Mouse (Mus musculus): ENCODE results near the gene Gm42669. TPM values are rescaled to one million over a fixed set of nuclear protein-coding genes. Genes with fewer than 3 reads are reported as not detected.

Gene Gm42669
- polyA plus RNA-seq, 1 experiment from 2014 or later, result 0.20 TPM

- ATAC-seq (no peak), DNase-seq (ENCODE audit: low spot score) (no peak)
Measured at GRCm38 (mm10) chr5:107494759-107495158, 12.7 kb upstream of the Gm42669 start.

GRCm38 (mm10) chr5:107496047-107496446 is 11.4 kb upstream of the Gm42669 start:
- Histone ChIP-seq H3K36me3 (ENCODE audit: control insufficient read depth, insufficient read depth, low read length) (no peaks in the 10 kb centered on the region), H3K4me1 (ENCODE audit: control insufficient read depth, insufficient read depth, low read length) (peaks cover 16% of the 10 kb centered on the region), H3K27me3 (replicated peaks; ENCODE audit: control insufficient read depth, insufficient read depth, low read length) (no peaks in the 10 kb centered on the region), H3K9ac (ENCODE audit: low read length) (no peak overlapping the region), H3K27ac (ENCODE audit: low read depth, low read length) (peak overlapping the region; percentile 21; the same call in 1 of the 2 replicates), H3K9me3 (replicated peaks; ENCODE audit: control insufficient read depth, low read length) (no peaks in the 10 kb centered on the region), H3K4me2 (ENCODE audit: low read length) (no peak overlapping the region), H3K4me3 (ENCODE audit: low read depth, low read length) (no peak overlapping the region)
- no peak for ATAC-seq
- 93% methylated on average over 2 of the region's 2 CpGs for WGBS
- no peak for DNase-seq (ENCODE audit: low spot score)

More at GRCm38 (mm10) chr5:107494759-107495158, 12.7 kb upstream of the Gm42669 start:
- Histone ChIP-seq H3K36me3 (ENCODE audit: control insufficient read depth, insufficient read depth, low read length) (no peaks in the 10 kb centered on the region), H3K4me2 (ENCODE audit: low read length) (no peak overlapping the region), H3K4me1 (ENCODE audit: control insufficient read depth, insufficient read depth, low read length) (peaks cover 16% of the 10 kb centered on the region), H3K27ac (ENCODE audit: low read depth, low read length) (no peak overlapping the region), H3K9ac (ENCODE audit: low read length) (no peak overlapping the region), H3K9me3 (replicated peaks; ENCODE audit: control insufficient read depth, low read length) (no peaks in the 10 kb centered on the region), H3K4me3 (ENCODE audit: low read depth, low read length) (no peak overlapping the region), H3K27me3 (replicated peaks; ENCODE audit: control insufficient read depth, insufficient read depth, low read length) (no peaks in the 10 kb centered on the region)
- 98% methylated on average over 5 of the region's 5 CpGs for WGBS

GRCm38 (mm10) chr5:107497519-107498501 is 9.6 kb upstream of the Gm42669 start:
- Histone ChIP-seq H3K9ac (ENCODE audit: low read length) (peak overlapping the region; percentile 45), H3K4me1 (ENCODE audit: control insufficient read depth, insufficient read depth, low read length) (peaks cover 16% of the 10 kb centered on the region), H3K27ac (ENCODE audit: low read depth, low read length) (peak overlapping the region; percentile 83), H3K4me2 (ENCODE audit: low read length) (peak overlapping the region; percentile 63), H3K4me3 (ENCODE audit: low read depth, low read length) (peak overlapping the region; percentile 35), H3K9me3 (replicated peaks; ENCODE audit: control insufficient read depth, low read length) (no peaks in the 10 kb centered on the region), H3K27me3 (replicated peaks; ENCODE audit: control insufficient read depth, insufficient read depth, low read length) (no peaks in the 10 kb centered on the region), H3K36me3 (ENCODE audit: control insufficient read depth, insufficient read depth, low read length) (0 out of 2 replicates have a peak, but pooled peaks cover 5% of the 10 kb centered on the region)
- WGBS, result 19% methylated on average over 10 of the region's 10 CpGs
- DNase-seq (ENCODE audit: low spot score), result peak; percentile 98
- ATAC-seq, result peak; percentile 97

- H3K27ac ChIP-seq (ENCODE audit: low read depth, low read length), result 0 out of 2 replicates have a peak overlapping the region, but pooled peaks have one; percentile 14
- H3K9me3 ChIP-seq (replicated peaks; ENCODE audit: control insufficient read depth, low read length), result no peaks in the 10 kb centered on the region
- peak overlapping the region; percentile 45 for H3K9ac ChIP-seq (ENCODE audit: low read length)
- peak overlapping the region; percentile 35 for H3K4me3 ChIP-seq (ENCODE audit: low read depth, low read length)
- no peak for ATAC-seq
- H3K36me3 ChIP-seq (ENCODE audit: control insufficient read depth, insufficient read depth, low read length), result peaks cover 11% of the 10 kb centered on the region
- peak overlapping the region; percentile 63 for H3K4me2 ChIP-seq (ENCODE audit: low read length)
- WGBS, result 55% methylated on average over 5 of the region's 5 CpGs
- H3K27me3 ChIP-seq (replicated peaks; ENCODE audit: control insufficient read depth, insufficient read depth, low read length), result no peaks in the 10 kb centered on the region
- peaks cover 16% of the 10 kb centered on the region for H3K4me1 ChIP-seq (ENCODE audit: control insufficient read depth, insufficient read depth, low read length)
- DNase-seq (ENCODE audit: low spot score), result no peak
Measured at GRCm38 (mm10) chr5:107498806-107499310, 8.6 kb upstream of the Gm42669 start.

- H3K9ac ChIP-seq (ENCODE audit: low read length), result no peak overlapping the region
- peaks cover 16% of the 10 kb centered on the region for H3K4me1 ChIP-seq (ENCODE audit: control insufficient read depth, insufficient read depth, low read length)
- H3K4me3 ChIP-seq (ENCODE audit: low read depth, low read length), result no peak overlapping the region; the same call in 1 of the 2 replicates
- no peaks in the 10 kb centered on the region for H3K9me3 ChIP-seq (replicated peaks; ENCODE audit: control insufficient read depth, low read length)
- H3K27me3 ChIP-seq (replicated peaks; ENCODE audit: control insufficient read depth, insufficient read depth, low read length), result no peaks in the 10 kb centered on the region
- peak; percentile 64 for DNase-seq (ENCODE audit: low spot score)
- no peak overlapping the region for H3K27ac ChIP-seq (ENCODE audit: low read depth, low read length)
- 77% methylated on average over 5 of the region's 5 CpGs for WGBS
- H3K36me3 ChIP-seq (ENCODE audit: control insufficient read depth, insufficient read depth, low read length), result peaks cover 20% of the 10 kb centered on the region
- 0 out of 2 replicates have a peak overlapping the region, but pooled peaks have one; percentile 20 for H3K4me2 ChIP-seq (ENCODE audit: low read length)
- ATAC-seq, result no peak
Measured at GRCm38 (mm10) chr5:107499891-107500535, 7.4 kb upstream of the Gm42669 start.

GRCm38 (mm10) chr5:107500741-107501140 is 6.7 kb upstream of the Gm42669 start:
- Histone ChIP-seq H3K4me2 (ENCODE audit: low read length) (no peak overlapping the region), H3K27ac (ENCODE audit: low read depth, low read length) (no peak overlapping the region), H3K9ac (ENCODE audit: low read length) (no peak overlapping the region), H3K36me3 (ENCODE audit: control insufficient read depth, insufficient read depth, low read length) (peaks cover 27% of the 10 kb centered on the region), H3K4me1 (ENCODE audit: control insufficient read depth, insufficient read depth, low read length) (peaks cover 16% of the 10 kb centered on the region), H3K4me3 (ENCODE audit: low read depth, low read length) (no peak overlapping the region), H3K27me3 (replicated peaks; ENCODE audit: control insufficient read depth, insufficient read depth, low read length) (no peaks in the 10 kb centered on the region), H3K9me3 (replicated peaks; ENCODE audit: control insufficient read depth, low read length) (no peaks in the 10 kb centered on the region)
- ATAC-seq, result no peak
- WGBS, result 65% methylated on average over 1 of the region's 1 CpGs
- DNase-seq (ENCODE audit: low spot score), result peak; percentile 39

- no peak for DNase-seq (ENCODE audit: low spot score)
- Histone ChIP-seq H3K27me3 (replicated peaks; ENCODE audit: control insufficient read depth, insufficient read depth, low read length) (no peaks in the 10 kb centered on the region), H3K27ac (ENCODE audit: low read depth, low read length) (no peak overlapping the region), H3K9me3 (replicated peaks; ENCODE audit: control insufficient read depth, low read length) (no peaks in the 10 kb centered on the region), H3K4me1 (ENCODE audit: control insufficient read depth, insufficient read depth, low read length) (no peaks in the 10 kb centered on the region), H3K36me3 (ENCODE audit: control insufficient read depth, insufficient read depth, low read length) (peaks cover 49% of the 10 kb centered on the region), H3K4me3 (ENCODE audit: low read depth, low read length) (no peak overlapping the region), H3K4me2 (ENCODE audit: low read length) (no peak overlapping the region), H3K9ac (ENCODE audit: low read length) (no peak overlapping the region)
- 95% methylated on average over 10 of the region's 10 CpGs for WGBS
- no peak for ATAC-seq
Measured at GRCm38 (mm10) chr5:107510503-107510902, 3.1 kb downstream of the Gm42669 start.

GRCm38 (mm10) chr5:107511326-107511725 is 3.9 kb downstream of the Gm42669 start:
- no peaks in the 10 kb centered on the region for H3K4me1 ChIP-seq (ENCODE audit: control insufficient read depth, insufficient read depth, low read length)
- no peak overlapping the region for H3K27ac ChIP-seq (ENCODE audit: low read depth, low read length)
- 67% methylated on average over 2 of the region's 2 CpGs for WGBS
- ATAC-seq (no peak), DNase-seq (ENCODE audit: low spot score) (no peak)
- no peak overlapping the region for H3K4me3 ChIP-seq (ENCODE audit: low read depth, low read length)
- H3K36me3 ChIP-seq (ENCODE audit: control insufficient read depth, insufficient read depth, low read length), result peaks cover 42% of the 10 kb centered on the region
- no peak overlapping the region for H3K4me2 ChIP-seq (ENCODE audit: low read length)
- H3K9ac ChIP-seq (ENCODE audit: low read length), result no peak overlapping the region
- no peaks in the 10 kb centered on the region for H3K27me3 ChIP-seq (replicated peaks; ENCODE audit: control insufficient read depth, insufficient read depth, low read length)
- H3K9me3 ChIP-seq (replicated peaks; ENCODE audit: control insufficient read depth, low read length), result no peaks in the 10 kb centered on the region

Measured in forebrain, embryonic 14.5 days (tissue).